Mouse (Mus musculus): ENCODE data around the gene Htr7. TPM values are rescaled to one million over a fixed set of nuclear protein-coding genes. Genes with fewer than 3 reads are reported as not detected.
A peak's percentile ranks its signal among the peaks of the same experiment; 100 is the strongest.

Gene Htr7
- not detected in 2 replicates for total RNA-seq (2021)
- long read RNA-seq = 0 reads

- DNase-seq = peak; percentile 26
These were observed at the start of gene Htr7 for GRCm38 (mm10) chr19:36057231-36057811. Htr7 (minus strand) TSS chr19:36057507.

GRCm38 (mm10) chr19:36103909-36104308 is 46.6 kb upstream of the Htr7 start:
- DNase-seq = no peak

- DNase-seq = no peak
These were observed 41.6 kb upstream of the Htr7 start for GRCm38 (mm10) chr19:36098916-36099315.

DNA sequence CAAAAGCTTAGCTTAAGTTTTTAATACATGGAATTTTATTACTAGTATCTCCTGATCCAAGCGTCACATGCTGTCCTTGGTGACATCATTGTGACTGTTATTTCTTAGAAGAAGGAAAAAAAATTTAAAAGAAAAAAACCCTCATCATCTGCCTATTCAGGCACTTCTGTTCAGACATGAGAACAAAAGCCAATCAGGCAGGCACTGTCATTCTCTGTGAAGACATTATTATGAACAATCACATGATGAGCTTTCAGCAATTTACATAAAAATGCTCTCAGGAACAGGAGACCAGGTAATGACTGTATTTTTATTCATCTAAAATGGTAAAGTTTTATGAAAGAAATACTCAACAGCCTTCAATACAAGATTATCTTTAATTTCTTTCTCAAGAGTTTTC is 41.0 kb upstream of the Htr7 start:
- DNase-seq = no peak

DNA sequence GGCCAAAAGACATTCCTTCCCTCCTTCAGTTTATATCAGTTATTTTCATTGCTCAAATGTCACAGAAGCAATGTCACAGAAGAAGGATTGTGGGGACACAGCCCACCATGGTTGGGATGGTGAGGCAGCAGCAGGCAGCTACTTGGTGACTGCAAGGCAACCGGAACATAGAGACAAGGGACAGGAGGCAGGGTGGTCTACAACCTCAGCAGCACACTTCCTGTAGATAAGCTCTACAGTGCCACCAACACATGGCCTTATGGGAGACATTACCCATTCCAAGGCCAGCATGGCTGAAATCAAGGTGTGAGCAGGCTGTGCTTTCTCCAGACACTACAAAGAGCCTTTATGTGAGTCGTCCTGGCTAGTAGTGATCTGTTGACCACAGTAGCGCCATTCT is 39.9 kb upstream of the Htr7 start:
- DNase-seq = no peak

DNA sequence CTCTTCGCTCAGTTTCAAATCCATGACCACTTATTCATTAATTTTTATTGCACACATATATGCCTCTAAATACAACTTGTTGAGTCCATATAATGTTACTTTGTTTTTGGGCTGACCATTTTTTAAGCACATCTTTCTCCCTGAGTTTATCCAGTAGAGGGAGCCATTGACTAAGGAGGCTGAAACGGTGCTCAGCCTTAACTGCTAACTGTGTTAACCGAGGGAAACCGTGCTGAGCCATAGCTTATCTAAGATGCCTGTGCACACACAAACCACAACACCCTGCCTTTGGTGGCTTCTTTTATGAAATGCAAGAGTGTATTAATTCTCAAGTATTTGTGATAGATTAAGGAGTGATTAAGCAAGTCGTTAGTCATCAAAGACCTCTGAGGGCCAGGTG is 33.5 kb upstream of the Htr7 start:
- no peak for DNase-seq

- peak; percentile 82 for DNase-seq
These were observed 26.2 kb upstream of the Htr7 start, which contains the start of gene Rpp30 for GRCm38 (mm10) chr19:36083262-36084225. Rpp30 (plus strand) TSS chr19:36083716.

GRCm38 (mm10) chr19:36082606-36083261 is 25.4 kb upstream of the Htr7 start:
- no peak for DNase-seq

DNA sequence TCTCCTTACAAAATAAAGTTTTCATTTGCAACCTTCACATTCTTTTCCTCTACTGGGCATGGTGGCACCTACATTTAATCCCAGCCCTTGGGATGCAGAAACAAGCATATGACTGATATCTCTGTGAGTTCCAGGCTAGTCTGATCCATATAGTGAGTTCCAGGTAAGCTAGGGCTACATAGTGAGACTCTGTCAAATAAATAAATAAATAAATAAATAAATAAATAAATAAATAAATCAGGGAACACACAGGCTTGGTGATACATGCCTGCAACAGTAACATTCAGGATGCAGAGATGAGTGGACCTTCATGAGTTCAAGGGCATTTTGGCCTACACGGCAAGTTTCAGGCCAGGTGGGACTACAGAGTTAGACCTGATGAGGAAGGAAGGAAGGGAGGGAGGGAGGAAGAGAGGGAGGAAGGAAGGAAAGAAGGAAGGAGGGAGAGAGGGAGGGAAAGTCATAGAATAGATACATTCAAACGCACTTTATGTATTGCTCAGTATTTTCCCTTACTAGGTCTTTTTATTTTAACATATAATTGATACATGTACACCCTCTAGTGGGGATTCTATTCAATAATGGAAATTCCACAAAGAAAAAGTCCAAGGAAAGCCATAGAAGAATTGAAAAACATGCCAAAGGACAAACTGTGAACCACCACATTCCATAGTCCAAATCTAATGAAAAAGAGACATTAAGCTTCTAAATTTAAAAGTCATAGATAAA is 5.7 kb upstream of the Htr7 start:
- no peak for DNase-seq

GRCm38 (mm10) chr19:36056502-36057221 is 645 bp downstream of the Htr7 start:
- peak; percentile 1 for DNase-seq

- no peak for DNase-seq
These were observed 11.3 kb downstream of the Htr7 start for GRCm38 (mm10) chr19:36046046-36046445.

DNA sequence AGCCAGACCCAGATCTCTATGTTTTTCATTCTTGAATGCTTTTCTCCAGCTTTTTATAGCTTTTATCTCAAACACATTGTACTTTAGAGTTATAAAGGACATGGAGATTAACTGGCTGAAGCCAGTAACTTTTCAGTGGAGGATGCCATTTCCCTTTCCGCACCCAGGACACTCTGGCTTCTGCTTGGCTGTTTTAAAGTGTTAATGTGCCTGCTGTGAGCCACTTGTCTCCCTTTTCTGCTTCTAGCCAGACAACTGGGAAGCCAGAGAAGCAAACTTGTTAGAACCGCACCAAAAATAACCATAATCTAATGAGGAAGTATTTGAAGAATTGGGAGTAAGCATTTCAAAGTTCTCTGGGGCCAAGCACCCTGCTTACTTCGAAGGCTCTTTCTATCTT is 42.5 kb downstream of the Htr7 start:
- no peak for DNase-seq

DNA sequence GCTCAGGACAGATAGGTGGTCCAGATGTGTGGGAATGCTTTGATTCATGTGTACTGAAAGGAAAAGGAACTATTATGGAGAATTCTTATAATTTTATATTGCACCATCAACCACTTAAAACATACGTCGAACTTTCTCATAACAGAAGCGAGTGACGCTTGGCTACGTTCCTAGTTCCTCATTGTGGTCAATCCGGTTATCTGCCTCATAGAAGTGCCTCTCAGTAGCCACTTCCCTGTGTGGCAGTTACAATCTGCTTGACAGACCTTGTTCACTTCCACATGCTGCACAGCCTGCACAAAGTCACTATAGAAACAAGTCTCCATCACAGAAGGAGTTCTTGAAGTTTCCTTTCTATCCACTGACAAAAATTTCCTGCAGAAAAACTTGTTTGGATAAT is 51.0 kb downstream of the Htr7 start:
- DNase-seq = no peak

DNA sequence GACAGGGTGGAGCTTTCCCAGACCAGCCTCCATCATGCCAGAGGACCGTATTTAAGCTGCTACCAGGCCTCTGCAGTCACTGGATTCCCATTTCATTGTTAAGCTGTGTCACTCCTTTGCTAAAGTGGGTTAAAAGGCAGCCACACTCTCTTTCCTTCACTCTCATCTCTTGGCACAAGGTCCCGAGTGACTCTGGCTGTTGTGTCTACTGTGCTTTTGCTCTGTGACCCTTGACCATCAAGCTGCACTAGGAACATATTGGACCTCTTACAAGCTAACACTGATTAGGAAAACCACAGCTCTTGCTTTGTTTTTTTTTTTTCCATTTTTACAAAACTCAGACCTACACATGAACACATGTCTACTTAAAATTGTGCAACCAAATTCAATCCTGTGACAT is 52.3 kb downstream of the Htr7 start:
- DNase-seq = no peak

GRCm38 (mm10) chr19:36002476-36003445 is 54.5 kb downstream of the Htr7 start:
- DNase-seq = no peak

- DNase-seq = no peak
These were observed 55.8 kb downstream of the Htr7 start for GRCm38 (mm10) chr19:36001512-36001911.

- DNase-seq = no peak
These were observed 56.4 kb downstream of the Htr7 start for GRCm38 (mm10) chr19:36000955-36001354.

- no peak for DNase-seq
These were observed 59.9 kb downstream of the Htr7 start for GRCm38 (mm10) chr19:35997384-35997783.

GRCm38 (mm10) chr19:35987461-35987860 is 69.8 kb downstream of the Htr7 start:
- no peak for DNase-seq

- no peak for DNase-seq
These were observed 82.6 kb downstream of the Htr7 start for GRCm38 (mm10) chr19:35974681-35975080.

Measured in adrenal gland, postnatal 25 days (tissue).